Mouse (Mus musculus): ENCODE measurements around the gene Zcchc24.

DNA sequence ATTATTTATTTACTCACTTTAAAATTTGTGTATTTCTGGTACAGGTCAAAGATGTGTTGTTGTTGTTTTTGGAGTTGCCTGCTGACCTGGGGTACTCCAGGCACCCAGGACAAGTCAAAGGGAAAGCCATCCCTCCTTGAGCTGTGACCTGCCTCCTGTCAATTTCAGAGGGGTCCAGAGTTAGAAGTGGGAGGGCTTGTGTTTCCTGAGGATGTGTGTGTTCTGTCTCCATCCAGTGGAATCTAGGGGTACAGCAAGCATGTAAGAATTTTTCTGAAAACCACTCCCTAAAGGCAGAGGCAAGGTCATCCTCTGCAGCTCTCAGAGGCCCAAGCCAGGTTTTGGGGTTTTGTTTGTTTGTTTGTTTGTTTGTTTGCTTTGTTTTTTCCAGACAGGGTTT, 66.9 kb downstream of the Zcchc24 start:
- no peak for TF ChIP-seq TCF12 (IDR thresholded peaks at IDR 0.05; ENCODE audit: insufficient read depth, poor library complexity, severe bottlenecking)
- TF ChIP-seq E2F4 (IDR thresholded peaks at IDR 0.05; ENCODE audit: insufficient read depth): no peak
